Mouse (Mus musculus) embryonic facial prominence, embryonic 10.5 days (tissue): ENCODE data around the gene Hcrtr1. TPM values are rescaled to one million over a fixed set of nuclear protein-coding genes. Genes with fewer than 3 reads are reported as not detected.

Experiments
- DNase-seq: peaks from one replicate; pipeline ENCODE4 v3.0.0-alpha.2; 2017; ENCODE audit warnings: low spot score
- H3K27ac ChIP-seq: fragments of 300-500 bp; sonication (generic); replicated peaks from 2 replicates; pipeline ENCODE4 v1.5.1; 2016; ENCODE audit warnings: mild to moderate bottlenecking
- H3K27me3 ChIP-seq: fragments of 300-500 bp; sonication (generic); replicated peaks from 2 replicates; pipeline ENCODE4 v1.6.1; 2016; ENCODE audit warnings: low read depth, mild to moderate bottlenecking; ENCODE audit not compliant: poor library complexity, severe bottlenecking
- H3K36me3 ChIP-seq: fragments of 300-500 bp; sonication (generic); replicated peaks from 2 replicates; pipeline ENCODE4 v1.6.1; 2016; ENCODE audit warnings: mild to moderate bottlenecking, moderate library complexity
- H3K4me1 ChIP-seq: fragments of 300-500 bp; sonication (generic); 2 replicates; pipeline ENCODE4 v1.6.1; 2016
- H3K4me3 ChIP-seq: fragments of 300-500 bp; sonication (generic); 2 replicates; pipeline ENCODE4 v1.5.1; 2016; ENCODE audit warnings: mild to moderate bottlenecking, moderate library complexity
- H3K9me3 ChIP-seq: fragments of 300-500 bp; sonication (generic); 2 replicates; pipeline ENCODE4 v1.6.1; 2016; ENCODE audit warnings: mild to moderate bottlenecking
- WGBS: fragments of 180-500 bp; shearing (Covaris S2); methylation state at CpG from one replicate; pipeline ENCODE4 v1.1.7; 2016; 5-methylcytosine and 5-hydroxymethylcytosine counted together
- polyA plus RNA-seq: library from polyadenylated mRNA; unstranded; fragments of >200 nt; fragmentation: Nextera tagmentation; extraction: Ambion mirVana; gene quantifications from 2 replicates; pipeline ENCODE4 v1.2.1, GENCODE M21; 2016

The Hcrtr1 gene
- polyA plus RNA-seq, 1 experiment from 2014 or later, result 0.21 TPM

- no peaks in the 10 kb centered on the region for H3K9me3 ChIP-seq
- no peak overlapping the region for H3K4me3 ChIP-seq
- H3K27ac ChIP-seq, result no peak overlapping the region
- WGBS, result 92% methylated on average over 9 of the region's 9 CpGs
- H3K27me3 ChIP-seq, result no peaks in the 10 kb centered on the region
- H3K4me1 ChIP-seq, result peaks cover 15% of the 10 kb centered on the region
- peaks cover 12% of the 10 kb centered on the region for H3K36me3 ChIP-seq
- DNase-seq, result no peak
These were observed 29.5 kb downstream of the Hcrtr1 start for GRCm38 (mm10) chr4:130109666-130110065.

DNA sequence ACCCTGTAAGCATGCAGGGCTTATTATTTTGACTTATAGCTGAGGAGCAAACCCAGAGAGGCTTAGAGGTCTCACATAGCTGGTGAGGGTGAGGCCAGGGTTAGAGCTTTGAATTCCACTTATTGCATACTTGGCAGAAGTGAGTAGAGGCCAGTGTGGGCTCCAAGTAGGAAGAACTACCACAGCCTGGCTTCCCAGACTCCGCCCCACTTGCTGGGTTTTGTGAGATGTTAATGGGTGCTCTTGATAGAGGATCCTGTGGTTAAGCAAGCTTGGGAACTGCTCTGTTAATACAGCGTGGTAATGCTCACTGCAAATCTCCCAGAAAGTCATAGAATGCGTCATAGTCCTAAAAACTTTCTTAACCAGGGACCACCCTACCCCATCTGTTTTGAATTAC lies 30.2 kb downstream of the Hcrtr1 start:
- Histone ChIP-seq H3K27ac (no peak overlapping the region), H3K4me1 (peaks cover 15% of the 10 kb centered on the region), H3K9me3 (no peaks in the 10 kb centered on the region), H3K36me3 (peaks cover 12% of the 10 kb centered on the region; the same call in 1 of the 2 replicates), H3K4me3 (peak overlapping the region; percentile 80; the same call in 1 of the 2 replicates), H3K27me3 (no peaks in the 10 kb centered on the region)
- DNase-seq, result no peak
- 87% methylated on average over 3 of the region's 3 CpGs for WGBS

- peak; percentile 99 for DNase-seq
- Histone ChIP-seq H3K4me3 (peak overlapping the region; percentile 80), H3K9me3 (no peaks in the 10 kb centered on the region), H3K27me3 (no peaks in the 10 kb centered on the region), H3K36me3 (peaks cover 2% of the 10 kb centered on the region; the same call in 1 of the 2 replicates), H3K4me1 (peaks cover 18% of the 10 kb centered on the region), H3K27ac (peak overlapping the region; percentile 89)
- 1% methylated on average over 39 of the region's 39 CpGs for WGBS
These were observed 31.6 kb downstream of the Hcrtr1 start for GRCm38 (mm10) chr4:130107444-130108131.

DNA sequence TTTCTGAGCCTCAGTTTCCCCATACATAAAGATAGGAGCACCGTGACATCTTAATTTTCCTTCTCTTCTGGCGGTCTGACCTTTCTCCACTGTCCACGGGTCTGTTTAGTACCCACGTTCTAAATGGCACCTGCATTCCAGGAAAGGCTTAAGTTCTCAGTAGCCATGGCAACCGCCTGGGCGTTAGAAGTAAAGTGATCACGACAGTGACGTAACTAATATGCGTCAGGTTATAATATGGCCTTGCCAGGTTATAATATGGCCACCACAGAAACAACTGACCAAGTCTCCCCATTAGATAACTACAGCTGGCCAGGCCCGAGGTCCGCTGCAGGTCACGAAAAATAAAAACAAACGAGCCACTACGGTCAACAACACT lies 32.1 kb downstream of the Hcrtr1 start:
- no peak for DNase-seq
- 13% methylated on average over 14 of the region's 14 CpGs for WGBS
- Histone ChIP-seq H3K27me3 (no peaks in the 10 kb centered on the region; the same call in 1 of the 2 replicates), H3K4me3 (peak overlapping the region; percentile 80), H3K36me3 (no peaks in the 10 kb centered on the region), H3K9me3 (no peaks in the 10 kb centered on the region), H3K4me1 (peaks cover 23% of the 10 kb centered on the region), H3K27ac (peak overlapping the region; percentile 89)

DNA sequence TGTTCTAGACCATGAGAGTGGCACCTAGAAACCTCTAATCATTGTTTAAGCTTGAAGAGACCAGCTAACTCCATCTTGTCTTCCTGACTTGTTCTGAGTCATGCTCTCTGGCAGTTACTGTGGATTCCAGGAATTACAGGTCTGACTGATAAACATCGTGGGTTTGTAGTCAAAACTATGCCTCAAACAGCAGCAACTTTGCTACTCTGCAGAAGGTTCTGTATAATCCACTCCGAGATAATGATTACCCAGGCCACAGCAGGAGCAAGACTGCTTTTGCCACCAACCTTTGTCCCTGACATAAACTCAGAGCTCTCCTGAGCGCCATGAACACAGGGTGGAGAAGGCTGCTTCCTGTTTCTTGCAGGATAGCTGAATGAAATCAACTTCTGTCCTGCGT lies 34.6 kb downstream of the Hcrtr1 start:
- Histone ChIP-seq H3K9me3 (no peaks in the 10 kb centered on the region), H3K27me3 (peaks cover 12% of the 10 kb centered on the region), H3K27ac (no peak overlapping the region), H3K4me3 (no peak overlapping the region), H3K36me3 (no peaks in the 10 kb centered on the region), H3K4me1 (peaks cover 46% of the 10 kb centered on the region)
- no peak for DNase-seq
- WGBS, result 87% methylated on average over 4 of the region's 4 CpGs

DNA sequence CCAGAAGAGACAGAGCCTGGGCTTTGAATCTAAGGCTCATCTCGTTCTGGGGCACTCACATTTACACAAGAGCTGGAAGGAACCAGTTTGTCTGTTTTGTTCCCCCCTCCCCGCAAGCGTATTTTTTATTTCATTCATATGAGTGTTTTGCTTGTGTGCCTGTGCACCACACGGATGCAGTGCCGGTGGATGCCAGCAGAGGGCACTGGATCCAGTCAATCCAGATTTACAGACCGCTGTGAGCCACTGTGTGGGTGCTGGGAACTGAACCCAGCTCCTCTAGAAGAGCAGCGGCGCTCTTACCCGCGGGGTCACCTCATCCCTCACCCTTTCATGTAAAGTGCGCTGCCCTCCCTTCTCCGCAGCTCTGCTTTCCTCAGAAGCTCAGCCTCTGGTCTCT lies 35.5 kb downstream of the Hcrtr1 start:
- no peak for DNase-seq
- Histone ChIP-seq H3K27ac (no peak overlapping the region), H3K36me3 (no peaks in the 10 kb centered on the region), H3K4me3 (no peak overlapping the region), H3K4me1 (peaks cover 40% of the 10 kb centered on the region), H3K9me3 (no peaks in the 10 kb centered on the region), H3K27me3 (peaks cover 14% of the 10 kb centered on the region)
- 81% methylated on average over 12 of the region's 12 CpGs for WGBS

GRCm38 (mm10) chr4:130102111-130102651 lies 37.0 kb downstream of the Hcrtr1 start, which contains the start of gene Pef1:
Pef1 (plus strand) TSS chr4:130102558.
- H3K4me3 ChIP-seq, result no peak within 1 kb of the TSS
- H3K4me1 ChIP-seq, result peaks cover 38% of the 10 kb centered on the region
- H3K36me3 ChIP-seq, result no peaks in the 10 kb centered on the region
- peak within 1 kb of the TSS; percentile 36; the same call in 1 of the 2 replicates for H3K27ac ChIP-seq
- H3K27me3 ChIP-seq, result peaks cover 14% of the 10 kb centered on the region
- DNase-seq, result no peak
- H3K9me3 ChIP-seq, result no peaks in the 10 kb centered on the region
- 8% methylated on average over 6 of the region's 6 CpGs for WGBS

DNA sequence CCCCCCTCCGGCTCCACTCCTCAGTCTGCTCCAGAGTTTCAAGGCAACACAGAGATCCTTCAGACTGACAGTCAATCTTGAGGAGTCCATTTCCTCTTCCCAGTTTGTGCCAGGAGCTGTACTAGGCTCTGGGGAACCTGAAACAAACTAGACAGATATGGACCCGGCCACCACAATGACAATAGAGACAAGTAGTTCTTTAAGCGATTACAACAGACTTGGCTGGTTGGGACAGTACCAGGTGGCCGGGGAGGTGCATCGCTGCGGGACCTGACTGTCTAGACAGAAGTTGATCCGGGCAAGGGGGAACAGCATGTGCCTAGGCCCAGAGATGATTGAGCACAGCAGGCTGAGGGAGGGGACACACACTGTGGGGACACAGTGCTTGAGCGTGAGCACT lies 38.0 kb downstream of the Hcrtr1 start:
- no peak for DNase-seq
- Histone ChIP-seq H3K9me3 (no peaks in the 10 kb centered on the region), H3K27ac (peak overlapping the region; percentile 36; the same call in 1 of the 2 replicates), H3K36me3 (no peaks in the 10 kb centered on the region), H3K4me3 (no peak overlapping the region), H3K4me1 (peaks cover 48% of the 10 kb centered on the region), H3K27me3 (peaks cover 16% of the 10 kb centered on the region)
- 21% methylated on average over 8 of the region's 8 CpGs for WGBS

DNA sequence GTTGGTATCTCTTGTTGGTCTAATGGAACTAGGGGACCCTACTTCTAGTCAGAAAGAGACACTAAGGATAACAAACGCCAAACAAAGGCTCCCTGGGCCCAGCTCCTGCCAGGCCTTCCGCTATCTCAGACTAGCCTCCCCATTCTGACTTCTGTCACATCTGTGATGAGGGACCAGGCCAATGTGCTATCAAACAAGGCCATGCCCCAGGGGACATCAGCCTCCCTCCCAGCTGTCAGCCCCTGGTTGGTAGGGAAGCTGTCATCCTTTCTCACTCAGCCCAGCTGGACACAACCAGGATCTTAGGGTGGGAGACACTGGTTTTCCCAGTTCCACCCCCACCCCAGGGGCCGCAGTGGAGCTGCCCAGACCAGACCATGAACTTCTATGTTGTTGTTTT lies 44.0 kb downstream of the Hcrtr1 start:
- peaks cover 57% of the 10 kb centered on the region for H3K4me1 ChIP-seq
- H3K9me3 ChIP-seq, result no peaks in the 10 kb centered on the region
- no peak for DNase-seq
- H3K4me3 ChIP-seq, result no peak overlapping the region
- H3K27me3 ChIP-seq, result peaks cover 42% of the 10 kb centered on the region
- WGBS, result 44% methylated on average over 3 of the region's 3 CpGs
- no peaks in the 10 kb centered on the region for H3K36me3 ChIP-seq
- no peak overlapping the region for H3K27ac ChIP-seq

DNA sequence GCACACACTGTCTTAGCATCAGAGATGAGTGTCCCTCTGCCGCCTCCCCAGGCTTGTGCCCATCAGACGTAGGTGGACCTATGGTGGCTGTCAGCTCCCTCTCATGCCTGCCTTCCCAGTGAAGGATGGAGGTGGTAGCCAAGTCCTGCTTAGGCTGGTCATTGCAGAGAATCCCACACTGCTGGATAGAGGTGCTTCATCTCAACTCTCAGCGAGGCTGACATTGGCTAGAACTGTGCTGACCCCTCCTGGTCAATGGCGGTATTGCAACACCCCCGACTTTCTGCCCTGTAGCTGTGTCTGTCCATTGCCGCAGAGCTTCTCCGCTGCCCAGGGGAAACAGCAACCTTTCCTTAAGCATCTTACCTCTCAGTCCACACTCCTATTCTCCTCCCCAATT lies 51.9 kb downstream of the Hcrtr1 start:
- H3K27me3 ChIP-seq, result peaks cover 44% of the 10 kb centered on the region
- DNase-seq, result peak; percentile 90
- 10% methylated on average over 7 of the region's 7 CpGs for WGBS

DNA sequence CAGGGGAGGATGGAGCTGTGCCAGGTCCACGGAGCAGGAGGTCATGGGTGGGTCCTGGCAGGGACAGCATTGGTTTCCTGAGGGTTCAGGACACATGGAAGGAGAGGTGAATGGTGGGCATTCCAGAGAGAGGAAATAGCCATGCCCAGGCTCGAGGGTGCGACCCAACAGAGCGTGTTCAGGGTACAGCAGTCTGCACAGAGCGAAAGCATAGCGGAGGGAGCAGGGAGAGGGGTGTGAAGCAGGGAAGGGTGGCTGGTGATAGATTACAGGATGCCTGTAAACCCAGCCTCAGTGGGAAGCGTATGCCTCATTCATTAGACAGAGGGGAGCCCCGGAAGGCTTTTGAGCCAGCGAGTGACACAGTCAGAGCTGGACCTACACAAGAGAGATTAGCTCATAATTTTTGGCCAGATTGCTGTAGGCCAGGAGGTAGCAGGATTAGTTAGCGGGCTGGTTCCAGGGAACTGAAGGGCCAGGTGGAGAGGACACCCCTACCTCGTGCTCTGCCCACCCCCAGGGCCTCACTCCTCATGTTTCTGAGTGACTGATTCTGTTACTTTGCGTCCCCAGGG lies 53.8 kb downstream of the Hcrtr1 start:
- no peak for DNase-seq
- H3K9me3 ChIP-seq, result no peaks in the 10 kb centered on the region
- H3K27me3 ChIP-seq, result peaks cover 56% of the 10 kb centered on the region
- peaks cover 56% of the 10 kb centered on the region for H3K4me1 ChIP-seq
- WGBS, result 70% methylated on average over 12 of the region's 12 CpGs
- no peaks in the 10 kb centered on the region for H3K36me3 ChIP-seq
- H3K4me3 ChIP-seq, result no peak overlapping the region
- H3K27ac ChIP-seq, result no peak overlapping the region

More for the DNA sequence above, 51.9 kb downstream of the Hcrtr1 start:
- Histone ChIP-seq H3K27ac (no peak overlapping the region), H3K4me3 (no peak overlapping the region), H3K4me1 (peaks cover 52% of the 10 kb centered on the region), H3K9me3 (no peaks in the 10 kb centered on the region), H3K36me3 (no peaks in the 10 kb centered on the region)

GRCm38 (mm10) chr4:130084331-130084945 lies 54.7 kb downstream of the Hcrtr1 start:
- DNase-seq, result no peak
- WGBS, result 43% methylated on average over 7 of the region's 7 CpGs
- Histone ChIP-seq H3K27me3 (peaks cover 63% of the 10 kb centered on the region), H3K27ac (0 out of 2 replicates have a peak overlapping the region, but pooled peaks have one; percentile 45), H3K9me3 (no peaks in the 10 kb centered on the region), H3K36me3 (no peaks in the 10 kb centered on the region), H3K4me1 (peaks cover 51% of the 10 kb centered on the region), H3K4me3 (no peak overlapping the region)
